Mouse (Mus musculus) lung, postnatal 36 days (tissue): ENCODE measurements at regions not wholly inside any gene's neighbourhood (a gene's known extent, or its start where the extent isn't known, plus 50 kb on each side); places are given as distances from the start of the nearest gene placed in this dataset.

Experiments
- DNase-seq: peaks from one replicate; pipeline ENCODE4 v3.0.0; 2022; ENCODE audit warnings: mixed read lengths

DNA sequence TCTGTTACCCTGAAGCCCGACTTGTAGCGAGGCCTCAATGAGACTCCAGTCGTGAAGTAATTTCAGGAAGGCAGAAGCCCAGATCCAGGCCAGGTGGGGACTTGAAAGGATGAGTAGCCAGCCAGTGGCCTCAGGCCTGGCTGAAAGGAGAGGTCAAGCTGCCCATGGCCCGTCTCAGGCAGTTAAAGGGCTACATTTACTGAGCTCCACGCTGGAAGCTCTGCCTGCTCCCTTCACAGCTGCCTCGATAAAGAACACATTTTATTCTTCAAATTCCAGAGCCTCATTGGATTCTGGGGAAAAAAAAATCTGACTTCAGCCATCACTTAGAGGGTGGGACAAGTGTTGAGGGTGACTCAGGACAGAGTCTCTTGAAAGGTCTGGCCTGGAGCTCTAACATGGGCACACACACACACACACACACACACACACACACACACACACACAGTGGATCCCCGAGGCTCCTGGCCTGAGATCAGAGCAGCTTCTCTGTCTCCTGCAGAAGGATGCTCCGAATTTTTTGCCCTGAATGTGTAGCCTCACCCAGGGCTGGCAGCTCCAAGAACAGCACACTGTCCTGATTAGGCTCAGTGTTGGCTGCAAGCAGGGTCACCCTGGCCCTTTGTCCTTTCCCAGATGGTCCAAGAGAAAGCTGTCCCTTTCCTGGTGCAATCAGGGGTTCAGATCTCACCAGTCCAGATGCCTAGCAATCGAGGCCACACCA, 53.0 kb downstream of the Gadd45g start:
- no peak for DNase-seq

- DNase-seq = no peak
These were observed 53.6 kb downstream of the Gadd45g start for GRCm38 (mm10) chr13:51900043-51900440.

GRCm38 (mm10) chr13:51902482-51903285, 56.2 kb downstream of the Gadd45g start:
- peak; percentile 95 for DNase-seq

DNA sequence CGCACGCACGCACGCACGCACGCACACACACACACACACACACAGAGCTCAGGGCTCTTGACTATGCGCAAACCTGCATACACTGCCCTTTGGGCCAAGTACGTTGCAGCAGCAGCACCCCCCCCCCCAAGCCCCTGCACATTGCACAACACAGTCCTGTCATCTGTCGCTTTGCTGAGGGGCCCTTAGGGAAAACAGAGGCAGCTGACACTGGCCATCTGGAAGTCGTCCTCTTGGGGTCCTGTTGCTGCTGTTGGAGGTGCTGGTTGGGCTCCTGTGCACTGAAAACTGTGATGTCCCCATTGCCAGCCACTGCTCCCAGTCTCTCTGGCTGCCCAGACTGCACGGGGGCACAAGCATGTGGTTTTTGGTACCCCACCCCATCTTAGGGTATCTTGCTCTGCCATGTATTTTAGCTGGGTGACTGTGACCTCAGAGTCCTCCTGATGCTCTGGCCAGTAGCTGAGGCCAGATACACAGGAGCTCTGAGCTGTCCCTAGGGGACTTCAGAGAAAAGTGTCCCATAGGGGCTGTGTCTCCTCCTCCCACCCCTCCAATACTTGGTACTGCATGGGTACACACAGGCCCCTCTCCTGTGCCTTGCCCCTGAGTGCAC, 57.0 kb downstream of the Gadd45g start:
- DNase-seq = no peak

DNA sequence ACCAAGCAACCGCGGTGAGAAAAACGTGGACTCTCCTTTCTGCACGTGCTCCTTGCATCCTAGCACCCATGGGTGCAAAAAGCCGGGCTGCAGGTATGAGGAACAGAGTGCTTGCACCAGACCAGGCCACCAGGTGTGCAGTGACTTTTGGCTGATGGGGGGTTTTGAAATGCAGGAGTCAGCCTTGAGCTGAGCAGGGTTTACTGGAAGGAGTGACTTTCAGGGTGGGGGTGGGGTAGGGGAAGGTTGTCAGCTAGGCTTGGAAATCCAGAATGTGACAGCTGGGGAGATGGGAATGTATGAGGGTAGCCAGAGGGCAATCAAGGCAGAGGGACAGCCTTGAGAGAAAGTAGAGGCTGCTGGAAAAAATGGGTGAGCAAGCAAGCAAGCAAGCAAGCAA, 58.8 kb downstream of the Gadd45g start:
- no peak for DNase-seq

GRCm38 (mm10) chr13:51906103-51906502, 59.6 kb downstream of the Gadd45g start:
- peak; percentile 82 for DNase-seq

DNA sequence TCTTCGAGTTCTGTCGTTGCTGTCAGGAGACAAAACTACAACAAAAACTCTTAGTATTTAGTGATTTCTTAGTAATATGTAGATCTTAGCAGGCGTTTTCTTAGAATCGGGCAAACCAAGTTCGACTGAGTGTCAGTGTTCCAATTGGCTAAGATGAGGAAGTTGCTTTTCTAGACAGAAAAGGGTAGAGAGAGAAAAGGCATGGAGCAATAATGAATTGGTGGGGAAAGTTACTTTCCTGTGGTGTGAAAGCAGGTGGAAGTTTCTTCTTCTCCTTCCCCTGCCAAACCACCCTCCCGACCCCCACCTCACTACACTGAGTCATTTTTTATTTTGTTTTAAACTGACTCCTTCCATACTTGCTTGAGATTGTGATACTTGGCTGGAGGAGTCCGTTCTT, 62.0 kb downstream of the Gadd45g start:
- DNase-seq = no peak

GRCm38 (mm10) chr13:51911296-51911998, 65.0 kb downstream of the Gadd45g start:
- peak; percentile 75 for DNase-seq

DNA sequence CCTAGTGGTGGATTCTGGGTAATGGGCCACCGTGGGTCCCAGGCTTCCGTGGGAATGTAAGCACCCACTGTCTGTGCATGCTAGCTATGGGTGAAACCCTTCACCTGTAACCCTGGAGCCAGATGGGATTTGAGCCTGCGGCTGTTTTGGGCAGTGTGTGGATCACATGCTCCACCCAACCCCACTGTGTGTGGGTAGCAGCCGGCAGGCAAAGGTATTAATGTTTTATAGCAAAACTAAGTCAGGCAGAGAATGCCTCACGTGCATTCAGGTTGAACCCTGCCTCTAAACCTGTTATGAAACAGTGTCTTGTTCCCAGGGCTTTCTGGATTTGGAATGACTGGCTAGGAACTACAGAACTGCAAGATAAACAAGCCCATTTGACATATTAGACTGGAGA, 66.0 kb downstream of the Gadd45g start:
- DNase-seq = no peak

GRCm38 (mm10) chr13:51912994-51913393, 66.5 kb downstream of the Gadd45g start:
- DNase-seq = no peak

DNA sequence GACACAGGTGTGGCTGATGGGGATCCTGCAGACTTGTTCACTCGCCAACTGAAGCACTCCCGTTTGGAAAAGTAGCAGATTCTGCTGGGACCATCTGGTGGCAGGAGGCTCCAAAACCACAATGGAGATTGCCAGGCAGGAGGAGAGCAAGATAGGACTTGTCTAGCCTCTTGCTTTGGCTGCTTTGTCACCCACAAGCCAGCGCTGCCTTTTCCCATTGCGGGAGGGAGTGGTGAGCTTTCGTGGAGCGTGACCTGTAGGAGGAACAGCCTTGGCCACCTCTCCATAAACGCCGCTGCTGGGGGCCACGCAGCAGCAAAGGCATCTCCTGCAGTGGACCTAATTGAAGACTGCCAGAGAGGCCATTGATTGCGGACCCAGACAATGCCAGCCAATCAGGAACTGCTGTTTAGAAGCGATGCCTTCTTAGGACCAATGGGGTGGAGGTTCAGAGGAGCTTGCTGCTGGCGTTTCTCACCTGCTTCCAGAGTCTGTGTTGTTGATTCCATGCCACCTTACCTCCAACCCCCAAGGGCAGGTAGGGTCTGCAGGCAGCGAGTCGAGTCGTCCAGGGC, 70.3 kb downstream of the Gadd45g start:
- no peak for DNase-seq

- no peak for DNase-seq
These were observed 71.2 kb downstream of the Gadd45g start for GRCm38 (mm10) chr13:51917658-51918057.

GRCm38 (mm10) chr13:51918108-51918507, 71.6 kb downstream of the Gadd45g start:
- DNase-seq = no peak

- no peak for DNase-seq
These were observed 72.3 kb downstream of the Gadd45g start for GRCm38 (mm10) chr13:51918781-51919170.

GRCm38 (mm10) chr13:51919171-51919793, 72.8 kb downstream of the Gadd45g start:
- DNase-seq = no peak

DNA sequence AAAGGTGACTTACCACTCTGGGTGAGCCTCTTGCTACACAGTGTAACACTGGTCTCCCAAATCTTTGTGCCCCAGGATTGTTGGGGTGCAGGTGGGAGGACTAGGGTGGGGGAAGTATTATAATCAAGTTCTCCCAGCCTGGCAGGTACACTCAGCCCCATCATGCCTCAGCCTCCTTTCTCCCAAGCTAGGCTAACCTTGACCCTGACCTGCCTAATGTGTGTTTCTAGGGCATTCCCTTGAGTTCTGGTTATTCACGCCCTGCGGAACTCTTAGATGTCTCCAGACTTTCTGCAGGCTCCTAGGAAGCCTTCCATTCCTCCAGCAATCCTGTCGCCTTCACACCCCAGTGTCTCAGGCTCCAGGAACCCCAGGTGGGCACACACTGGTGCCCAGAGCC, 73.5 kb downstream of the Gadd45g start:
- DNase-seq = no peak

DNA sequence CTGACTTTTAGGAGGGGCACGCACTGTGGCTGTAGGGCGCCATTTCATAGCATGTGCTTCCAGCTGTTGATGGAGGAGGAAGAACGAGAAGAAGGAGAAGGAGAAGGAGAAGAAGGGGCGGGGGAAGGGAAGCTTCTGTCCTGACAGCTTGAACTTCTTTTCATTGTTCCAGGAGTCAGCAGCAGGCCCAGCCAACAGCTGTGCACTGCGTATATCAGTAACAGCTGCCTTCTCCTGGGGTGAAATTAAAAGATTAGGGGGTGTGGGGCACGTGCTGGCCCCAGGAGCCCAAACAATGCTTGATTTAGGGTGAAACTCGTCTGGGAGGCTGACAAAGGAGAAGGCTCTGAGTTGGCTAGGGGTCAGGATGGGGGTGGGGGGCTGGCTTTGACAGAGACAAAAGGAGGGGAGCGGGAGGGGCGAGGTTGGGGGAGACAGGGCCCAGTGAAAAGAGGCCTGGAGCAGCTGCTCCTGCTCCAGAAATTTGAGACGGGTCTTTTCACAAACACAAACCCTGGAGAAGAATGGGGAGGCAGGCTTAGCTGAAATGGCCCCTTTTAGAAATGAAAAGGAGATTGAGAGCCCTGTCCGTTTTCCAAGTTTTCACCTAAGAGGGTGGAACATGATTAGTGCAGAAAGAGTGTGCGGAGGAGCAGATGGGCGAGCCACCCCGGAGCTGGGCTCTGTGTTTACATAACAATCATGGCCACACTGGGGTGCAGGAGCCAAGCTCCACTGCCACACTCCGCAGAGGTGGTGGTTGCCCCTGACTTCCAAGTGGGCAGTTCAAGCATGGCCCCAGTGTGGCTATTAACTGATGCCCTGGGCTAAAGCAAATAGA, 74.3 kb downstream of the Gadd45g start:
- DNase-seq = no peak

DNA sequence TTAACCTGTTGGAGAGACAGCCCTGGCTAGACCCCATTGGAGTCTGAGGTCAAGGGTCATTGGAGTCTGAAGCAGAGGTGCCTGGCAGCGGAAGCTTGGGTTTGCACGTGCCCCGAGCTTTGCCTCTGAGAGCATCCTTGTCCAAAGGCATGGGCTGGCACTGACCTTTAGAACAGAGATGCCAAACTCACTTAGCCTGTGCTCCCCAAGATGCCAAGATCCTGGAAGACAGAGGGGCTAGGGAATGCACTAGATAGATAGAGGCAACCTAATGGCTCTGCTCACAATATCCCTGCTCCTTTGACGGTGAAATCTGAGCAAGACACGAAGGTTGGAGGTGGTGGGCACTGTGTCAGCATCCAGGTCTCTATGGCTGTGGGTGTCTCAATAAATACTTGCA, 75.1 kb downstream of the Gadd45g start:
- no peak for DNase-seq

DNA sequence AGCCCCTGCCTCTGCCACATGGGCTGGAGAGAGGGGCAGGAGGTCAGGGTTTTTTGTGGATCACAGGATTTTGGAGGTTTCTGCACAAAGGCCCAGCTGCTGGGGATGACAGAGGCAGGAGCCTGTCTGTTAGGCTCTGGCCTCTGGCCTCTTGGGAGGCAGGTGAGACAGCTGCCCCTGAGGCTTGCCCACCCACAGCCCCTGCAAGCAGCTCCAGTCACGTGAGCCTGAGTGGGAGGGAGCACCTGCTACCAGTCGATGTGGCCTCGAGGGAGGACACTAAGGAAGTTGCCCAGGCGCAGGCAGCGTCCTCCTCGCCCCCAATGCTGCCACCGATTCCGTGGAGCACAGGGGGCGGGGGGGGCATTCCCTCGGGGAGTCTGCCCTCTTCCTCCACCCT, 80.3 kb downstream of the Gadd45g start:
- no peak for DNase-seq

- no peak for DNase-seq
These were observed 83.3 kb downstream of the Gadd45g start for GRCm38 (mm10) chr13:51929730-51930129.

- DNase-seq = no peak
These were observed 83.8 kb downstream of the Gadd45g start for GRCm38 (mm10) chr13:51930301-51930747.
